Mouse (Mus musculus) gastrocnemius, postnatal 10 days (tissue): ENCODE data around the gene Gm43738. TPM values are rescaled to one million over a fixed set of nuclear protein-coding genes. Genes with fewer than 3 reads are reported as not detected.
"Not testable (repeated sequence)": the region's sequence is repeated elsewhere in the genome, so short reads cannot be mapped to it uniquely, and the experiment has no call there.

ENCODE experiments used
- DNase-seq: peaks from one replicate; pipeline ENCODE4 v3.0.0; 2021; ENCODE audit warnings: mixed read lengths
- total RNA-seq, 2 experiments: library from RNA; stranded (reverse); gene quantifications; 2 replicates each; pipeline ENCODE4 v1.2.3; 2021

The Gm43738 gene
- total RNA-seq, 2 experiments from 2014 or later, result not detected

DNA sequence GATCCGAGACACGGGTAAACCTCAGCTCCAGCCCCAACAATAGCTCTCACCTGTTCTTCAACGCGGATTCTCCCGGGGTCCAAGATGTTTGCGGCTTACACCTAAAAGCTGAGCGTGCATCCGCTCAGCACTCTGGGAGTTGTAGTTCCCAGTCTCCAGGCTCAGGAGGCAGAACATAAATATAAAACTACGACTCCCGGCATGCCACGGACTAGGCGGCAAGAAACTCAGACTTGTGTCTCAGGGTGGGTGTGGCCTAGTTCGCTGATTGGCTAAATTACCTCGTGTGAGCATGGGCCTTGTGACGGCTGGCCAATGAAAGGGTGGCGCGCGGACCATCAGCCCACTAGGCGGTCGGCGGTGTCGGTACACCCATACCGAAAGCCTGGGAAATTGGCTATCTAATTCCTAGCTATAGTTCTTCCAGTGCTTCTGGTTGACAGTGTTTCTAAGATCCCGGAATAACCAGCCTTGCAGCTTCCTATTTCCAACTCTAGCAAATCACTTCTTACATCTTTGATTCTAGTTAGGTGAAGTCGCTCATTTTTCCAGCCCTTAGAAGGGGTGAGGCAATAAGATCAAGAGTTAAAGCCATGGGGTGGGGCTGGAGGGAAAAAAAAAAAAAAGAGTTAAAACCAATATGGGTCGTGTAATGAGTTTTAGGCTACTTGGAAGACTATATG is 1.1 kb upstream of the Gm43738 start, which contains the start of gene Fdps:
Gene Fdps (minus strand): TSS at position 148 of the 683 bp plus-strand sequence.
- DNase-seq, result peak; percentile 84

DNA sequence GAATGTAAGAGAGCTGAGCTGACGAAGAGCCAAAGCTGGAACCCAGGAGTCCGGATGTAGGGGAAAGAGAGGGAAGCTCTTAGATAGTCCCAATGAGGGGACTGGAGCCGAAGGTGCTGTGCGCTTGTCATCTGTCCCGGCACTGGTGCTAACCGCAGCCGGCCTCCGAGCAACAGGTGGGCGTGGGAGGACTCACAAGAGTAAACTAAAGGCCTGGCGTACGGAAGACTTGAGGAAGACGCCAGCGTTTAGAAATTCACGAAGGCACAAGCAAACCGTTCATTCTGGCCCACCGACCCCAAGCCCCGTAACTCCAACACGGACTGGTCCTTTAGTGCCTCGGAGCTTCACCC is 536 bp upstream of the Gm43738 start:
- no peak for DNase-seq

DNA sequence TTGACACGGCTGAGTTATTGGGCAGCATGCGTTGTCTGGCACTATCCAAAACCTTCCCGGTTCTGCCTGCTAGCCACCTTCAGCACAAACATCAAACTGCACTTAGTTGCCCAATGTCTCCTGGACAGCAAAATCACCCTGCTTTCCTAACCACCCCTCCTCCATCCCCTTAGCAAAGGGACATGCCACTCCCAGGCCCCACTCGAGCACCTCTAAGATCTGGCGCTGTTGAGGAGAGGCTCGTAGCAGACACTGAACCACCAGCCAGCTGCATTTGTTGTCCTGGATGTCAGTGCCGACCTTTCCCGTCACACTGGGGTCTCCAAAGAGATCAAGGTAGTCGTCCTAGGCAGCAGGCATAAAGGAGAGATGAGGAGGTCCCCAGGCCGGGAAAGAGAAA is 6.9 kb downstream of the Gm43738 start:
- no peak for DNase-seq

DNA sequence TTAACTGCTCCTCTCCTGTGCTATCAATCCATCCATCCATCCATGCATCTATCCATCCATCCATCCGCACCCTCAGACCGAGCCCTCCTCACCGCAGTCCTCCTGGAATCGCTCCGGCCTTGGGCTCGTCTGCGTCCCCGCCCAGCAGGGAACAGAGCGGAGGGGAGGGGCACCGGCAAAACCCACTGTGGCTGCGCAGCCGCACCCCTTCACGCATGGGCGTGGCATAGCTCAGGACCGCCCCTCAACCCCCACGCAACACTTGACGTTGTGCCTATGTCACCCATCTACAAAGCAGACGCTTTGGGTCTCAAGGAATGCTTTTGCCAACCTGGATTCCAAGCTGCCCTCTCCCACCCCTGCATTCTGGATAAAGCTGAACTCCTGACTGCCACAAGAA is 7.7 kb downstream of the Gm43738 start, which contains the start of gene Rusc1:
Gene Rusc1 (minus strand): TSS at position 137 of the 400 bp plus-strand sequence.
- peak; percentile 83 for DNase-seq

DNA sequence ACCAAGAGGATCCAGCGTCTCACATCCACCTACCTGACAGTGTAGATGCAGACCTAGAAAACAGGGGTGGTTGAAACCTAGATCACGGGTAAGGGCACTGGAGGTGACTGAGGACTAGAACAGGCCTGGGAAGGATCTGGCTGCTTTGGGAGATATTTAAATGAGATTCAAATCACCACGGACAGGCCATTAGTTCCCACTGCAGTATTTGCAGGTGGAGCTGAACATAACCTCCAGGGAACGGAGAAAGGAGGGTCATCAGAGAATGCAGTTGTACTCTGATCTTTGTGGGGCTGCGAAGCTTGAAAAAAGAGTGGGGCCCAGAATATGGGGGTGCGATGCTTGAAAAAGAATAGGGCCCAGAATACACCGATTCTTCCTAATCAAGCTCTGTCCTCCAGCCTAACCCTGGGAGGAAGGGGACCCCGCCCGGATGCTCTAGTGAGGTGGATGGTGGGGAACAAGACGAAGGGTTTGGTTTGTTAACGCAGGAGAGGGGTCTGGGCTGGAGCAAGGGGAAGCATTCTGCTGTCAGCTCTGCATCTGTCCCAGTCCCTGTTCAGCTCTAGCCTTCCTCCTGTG is 8.3 kb downstream of the Gm43738 start:
- DNase-seq, result no peak

DNA sequence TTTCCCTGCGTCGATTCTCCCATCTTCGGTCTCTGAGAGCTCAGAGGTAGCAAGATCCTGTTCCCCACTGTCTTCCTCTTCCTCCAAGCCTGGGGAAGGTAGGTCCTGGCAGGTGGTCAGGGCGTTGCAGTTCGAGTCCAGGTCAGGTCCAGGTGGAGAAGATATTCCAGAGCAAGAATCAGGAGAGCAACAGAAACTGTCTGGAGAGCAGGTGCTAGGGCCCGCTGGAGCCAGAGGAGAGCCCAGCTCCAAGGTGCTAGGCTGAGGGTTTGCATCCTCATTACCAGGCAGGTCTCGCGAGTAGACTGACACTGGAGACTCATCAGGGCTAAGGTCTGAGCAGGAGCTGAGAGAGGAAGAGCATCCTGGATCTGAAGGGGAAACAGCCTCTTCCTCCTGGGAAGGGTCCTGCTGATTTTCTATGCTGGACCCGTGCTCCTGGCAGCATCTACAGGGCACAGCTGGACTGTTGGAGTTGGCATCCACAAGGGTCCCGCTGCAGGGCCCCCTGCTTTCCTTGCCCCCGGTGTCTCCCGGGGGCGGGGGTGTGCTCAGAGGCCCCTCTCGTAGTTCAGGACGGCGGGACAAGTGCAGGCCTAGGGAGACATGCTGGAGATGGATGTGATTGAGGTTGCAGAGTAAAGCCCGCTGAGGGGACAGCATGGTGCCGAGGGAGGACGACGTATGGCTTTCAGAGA is 8.9 kb downstream of the Gm43738 start:
- DNase-seq, result no peak

DNA sequence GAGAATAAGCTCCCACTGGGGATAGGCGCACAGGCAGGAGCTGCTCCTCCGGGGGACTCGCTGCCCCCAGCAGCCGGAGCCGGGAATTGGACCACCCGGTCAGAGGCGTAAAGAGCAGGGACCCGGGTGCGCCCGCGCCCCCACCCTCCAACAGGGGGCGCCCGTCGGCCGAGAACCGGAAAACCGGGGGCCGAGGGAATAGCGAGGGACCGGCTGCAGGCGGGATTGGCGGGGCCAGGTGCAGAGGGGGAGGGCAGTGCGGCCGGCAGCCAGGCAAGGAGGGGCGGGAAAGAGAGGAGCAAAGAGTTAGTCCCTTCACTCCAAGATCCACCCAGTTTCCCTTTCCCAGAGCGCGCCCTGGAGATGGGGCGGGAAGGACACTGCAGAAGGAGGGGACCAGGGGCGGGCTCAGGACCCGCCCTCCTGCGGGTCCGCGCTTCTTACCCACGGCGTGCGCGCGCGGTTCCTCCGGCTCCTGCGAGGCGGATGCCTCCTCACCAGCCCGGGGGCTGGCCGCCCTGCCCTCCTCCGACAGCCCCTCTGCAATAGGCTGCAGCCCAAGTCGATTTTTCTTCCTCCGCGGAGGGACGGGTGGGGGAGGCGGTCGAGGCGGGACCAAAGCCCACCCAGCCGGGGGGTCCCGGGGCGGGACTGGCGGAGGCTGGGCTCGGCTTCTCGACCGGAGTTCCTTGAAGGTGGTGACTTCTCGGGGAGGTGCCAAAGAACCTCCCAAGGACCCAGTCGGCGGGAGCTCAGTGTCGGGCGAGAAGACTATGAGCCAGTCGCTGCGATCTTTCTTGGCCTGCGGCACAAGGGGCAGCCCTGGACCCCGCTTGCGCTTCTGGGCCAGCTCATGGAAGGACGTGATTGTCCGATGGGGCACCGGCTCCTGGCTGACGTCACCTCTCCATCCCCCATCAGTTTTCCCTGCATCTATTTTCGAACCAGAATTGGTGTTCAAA is 9.9 kb downstream of the Gm43738 start:
- peak; percentile 92 for DNase-seq

DNA sequence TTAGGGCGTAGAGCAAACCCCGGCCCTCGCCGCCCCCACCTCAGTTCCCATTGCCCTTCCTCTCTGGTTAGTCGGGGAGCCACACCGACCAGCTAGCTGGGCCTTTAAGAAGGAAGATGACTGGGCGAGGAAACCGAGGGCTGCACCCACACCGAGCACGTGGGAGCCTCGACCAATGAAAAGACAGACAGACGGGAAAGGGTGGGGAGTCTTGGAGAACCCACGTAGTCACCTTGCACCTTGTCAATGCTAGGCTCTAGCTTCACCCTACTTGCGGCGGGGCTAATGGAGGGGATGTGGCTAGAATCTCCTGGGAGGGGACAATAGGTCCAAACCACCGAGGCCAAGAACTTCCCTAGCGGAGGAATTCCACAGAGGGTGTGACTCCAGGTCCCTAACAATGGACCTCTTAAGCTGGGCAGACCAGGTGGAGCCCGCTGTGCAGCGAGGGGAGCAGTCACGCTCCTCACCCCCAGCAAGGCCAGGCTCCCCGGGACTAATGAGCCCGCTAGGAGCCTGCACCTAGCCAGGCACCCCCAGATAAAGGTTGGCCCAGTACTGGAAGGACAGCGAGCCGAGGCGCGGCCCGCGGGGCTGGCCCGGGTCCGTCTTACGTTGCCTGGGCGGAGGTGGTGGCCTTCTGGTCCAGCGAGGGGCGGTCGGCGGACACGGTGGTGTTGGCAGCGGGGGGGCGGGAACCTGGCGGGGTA is 10.9 kb downstream of the Gm43738 start:
- peak; percentile 76 for DNase-seq

DNA sequence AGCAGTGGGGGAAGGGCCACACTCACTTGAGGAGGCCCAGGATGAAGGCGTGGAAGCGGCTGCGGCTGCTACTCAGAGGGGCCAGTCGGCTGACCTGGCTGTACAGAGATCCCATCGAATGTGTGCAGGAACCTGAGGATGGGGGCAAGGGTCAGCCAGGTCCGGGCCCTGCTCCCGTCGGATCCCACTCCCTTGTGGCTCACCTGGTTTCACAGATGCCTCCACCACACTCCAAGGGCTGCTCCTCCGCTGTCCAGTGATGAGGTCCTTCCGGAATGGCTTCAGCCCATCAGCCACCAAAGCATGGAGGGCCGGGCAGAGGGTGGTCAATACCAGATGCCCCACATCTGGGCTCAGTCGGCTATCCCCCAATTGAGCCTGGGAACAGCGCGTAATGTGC is 11.9 kb downstream of the Gm43738 start:
- DNase-seq, result no peak

DNA sequence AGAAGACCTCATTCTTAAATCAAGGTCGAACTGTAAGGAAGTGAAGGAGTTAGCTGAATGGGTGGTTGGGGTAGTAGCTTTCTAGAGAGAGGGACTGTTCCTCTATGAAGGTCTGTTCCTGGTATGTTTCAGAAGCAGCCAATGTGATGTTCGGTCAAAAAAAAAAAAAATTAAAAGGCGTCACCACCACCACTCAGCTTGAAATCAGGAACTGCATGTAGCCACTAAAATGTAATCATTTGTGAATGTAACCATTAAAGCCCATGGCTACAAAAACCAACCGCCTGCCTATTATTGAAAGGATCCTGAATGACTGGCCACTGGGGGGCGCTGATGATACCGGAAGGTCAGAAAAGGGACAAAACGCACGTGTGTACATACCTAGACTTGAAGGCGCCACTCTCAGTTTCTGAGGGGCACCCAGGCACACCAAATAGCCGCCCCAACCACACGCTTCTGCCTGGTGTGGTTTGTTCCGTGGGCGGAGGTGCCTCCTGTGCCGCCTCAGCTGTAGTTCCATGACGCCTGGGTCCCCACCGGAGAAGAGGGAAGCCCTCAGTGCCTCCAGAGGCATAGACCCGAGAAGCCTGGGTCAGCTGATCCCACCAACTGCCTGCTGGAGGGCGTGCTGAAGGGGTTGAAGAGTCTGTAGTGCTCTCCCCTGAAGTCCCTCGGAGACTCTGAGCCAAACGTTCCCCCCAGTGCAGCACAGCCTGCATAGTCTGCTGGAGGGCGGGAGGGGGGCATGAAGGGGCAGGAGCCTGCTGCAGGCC is 13.4 kb downstream of the Gm43738 start:
- DNase-seq, result peak; percentile 84

DNA sequence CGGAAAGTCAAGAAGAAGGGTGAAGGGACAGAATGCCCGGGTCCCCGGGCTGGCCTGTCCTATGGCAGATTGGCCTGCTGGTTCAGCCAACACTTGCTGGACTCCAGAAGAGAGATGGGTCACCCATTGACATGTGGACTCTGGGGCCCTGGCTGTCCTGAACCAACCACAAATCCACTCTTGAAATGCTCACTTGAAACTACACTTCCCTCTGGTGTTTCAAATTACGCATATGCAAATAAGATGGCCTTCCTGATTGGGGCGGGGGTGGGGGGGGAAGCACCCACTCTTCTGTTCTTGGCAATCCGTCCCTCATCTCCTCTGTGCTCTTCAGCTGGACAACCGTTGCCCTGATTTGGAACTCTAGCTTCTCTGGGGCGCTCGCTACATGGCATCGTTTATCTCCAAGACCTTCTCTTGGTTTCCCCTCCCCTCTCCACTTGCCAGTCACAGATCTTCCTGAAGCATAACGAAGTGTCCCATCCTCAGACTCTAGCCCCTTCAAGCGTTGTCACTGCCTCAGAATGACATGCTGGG is 16.2 kb downstream of the Gm43738 start:
- no peak for DNase-seq

DNA sequence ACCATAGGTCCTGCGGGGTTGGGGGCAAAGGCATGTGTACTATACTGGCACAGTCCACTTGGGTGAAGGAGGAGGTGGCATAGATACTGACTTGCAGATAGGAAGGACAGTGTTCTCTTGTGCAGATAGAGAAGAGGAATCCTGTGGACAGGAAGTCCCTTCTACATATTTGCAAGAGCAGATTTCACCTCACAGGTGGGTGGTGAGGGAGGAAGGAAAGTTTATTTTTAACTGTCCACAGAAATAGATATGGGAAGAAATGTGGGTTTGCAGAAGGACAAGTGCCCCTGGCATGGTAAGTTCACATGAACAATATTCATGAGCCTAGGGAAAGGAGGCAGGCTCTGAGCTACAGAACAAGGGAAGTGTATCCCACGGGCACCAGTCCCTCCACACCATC is 16.8 kb downstream of the Gm43738 start:
- DNase-seq, result no peak

DNA sequence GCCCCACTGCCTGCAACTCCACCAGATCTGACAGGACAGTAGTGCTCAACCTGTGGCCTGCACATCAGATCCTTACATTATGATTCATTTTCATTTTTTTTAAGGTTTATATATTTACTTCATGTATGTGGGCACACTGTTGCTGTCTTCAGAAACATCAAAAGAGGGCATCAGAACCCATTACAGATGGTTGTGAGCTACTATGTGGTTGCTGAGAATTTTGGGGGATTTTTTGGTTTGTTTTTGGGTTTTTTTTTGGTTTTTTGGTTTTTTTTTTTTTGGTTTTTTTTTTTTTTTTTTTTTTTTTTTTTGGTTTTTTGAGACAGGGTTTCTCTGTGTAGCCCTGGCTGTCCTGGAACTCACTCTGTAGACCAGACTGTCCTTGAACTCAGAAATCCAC is 18.6 kb downstream of the Gm43738 start:
- not testable (repeated sequence) for DNase-seq

DNA sequence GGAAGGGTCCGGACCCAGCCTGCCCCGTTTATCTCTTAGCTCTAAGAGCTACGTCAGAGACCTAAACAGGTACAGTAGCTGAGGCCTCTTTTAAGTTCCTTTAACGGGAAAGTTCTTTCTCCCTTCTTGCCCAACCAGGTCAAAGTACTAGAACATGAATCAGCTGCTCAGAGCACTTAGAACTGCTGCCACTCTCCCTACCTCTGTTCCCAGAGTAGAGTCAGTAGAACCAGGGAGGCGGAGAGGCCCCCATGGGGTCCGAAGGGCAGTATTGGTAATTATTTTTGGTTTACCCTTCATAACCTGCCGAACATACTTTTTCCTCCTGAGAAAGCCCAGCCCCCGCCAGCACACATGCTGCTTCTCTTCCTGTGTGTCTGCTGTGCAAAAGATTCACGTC is 23.5 kb downstream of the Gm43738 start:
- DNase-seq, result no peak

DNA sequence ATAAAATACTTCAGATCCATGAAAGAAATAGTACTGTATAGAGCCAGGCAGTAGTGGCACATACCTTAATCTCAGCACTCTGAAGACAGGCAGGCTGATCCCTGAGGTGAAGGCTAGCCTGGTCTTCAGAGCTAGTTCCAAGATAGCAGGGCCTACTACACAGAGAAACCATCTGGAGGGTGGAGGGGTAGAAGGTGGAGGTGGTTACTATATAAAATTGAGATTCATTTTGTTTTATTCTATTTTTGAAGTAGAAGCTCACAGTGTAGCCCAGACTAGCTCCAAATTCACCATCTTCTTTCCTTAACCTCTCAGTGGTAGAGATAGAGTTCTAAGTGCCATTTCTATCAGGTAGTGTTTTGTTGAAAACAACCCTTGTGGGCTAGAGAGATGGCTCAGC is 33.6 kb downstream of the Gm43738 start:
- DNase-seq, result no peak

DNA sequence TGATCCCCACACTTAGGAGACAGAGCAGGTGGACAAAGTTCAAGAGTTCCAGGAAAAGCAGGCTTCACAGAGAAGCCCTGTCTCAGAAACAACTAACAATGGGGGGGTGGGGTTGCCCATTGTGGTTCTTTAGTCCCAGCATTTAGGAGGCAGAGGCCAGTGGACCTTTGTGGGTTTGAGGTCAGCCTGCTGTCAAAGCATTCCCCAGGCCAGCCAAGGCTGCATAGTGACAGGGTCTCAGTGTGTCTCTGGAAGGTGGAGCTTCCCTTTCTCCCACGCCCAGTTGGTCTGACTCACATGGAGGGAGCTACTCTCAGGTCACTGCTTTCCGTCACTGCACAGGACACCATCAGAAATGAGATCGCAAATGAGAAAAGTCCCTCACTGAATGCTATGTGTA is 39.2 kb downstream of the Gm43738 start:
- no peak for DNase-seq

DNA sequence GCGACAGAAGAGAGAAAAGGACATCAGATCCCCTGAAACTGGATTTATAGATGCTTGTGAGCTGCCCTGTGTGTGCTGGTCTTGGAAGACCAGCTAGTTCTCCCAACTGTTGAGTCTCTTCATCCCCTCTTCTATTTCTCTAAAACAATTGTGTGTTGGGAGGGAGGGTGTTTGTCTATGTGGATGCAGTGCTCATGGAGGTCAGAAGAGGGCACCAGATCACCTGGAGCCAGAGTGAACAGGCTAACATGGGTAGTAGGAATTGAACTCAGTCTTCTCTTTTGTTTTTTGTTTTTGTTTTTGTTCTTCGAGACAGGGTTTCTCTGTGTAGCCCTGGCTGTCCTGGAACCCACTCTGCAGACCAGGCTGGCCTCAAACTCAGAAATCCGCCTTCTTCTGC is 42.1 kb downstream of the Gm43738 start:
- no peak for DNase-seq

DNA sequence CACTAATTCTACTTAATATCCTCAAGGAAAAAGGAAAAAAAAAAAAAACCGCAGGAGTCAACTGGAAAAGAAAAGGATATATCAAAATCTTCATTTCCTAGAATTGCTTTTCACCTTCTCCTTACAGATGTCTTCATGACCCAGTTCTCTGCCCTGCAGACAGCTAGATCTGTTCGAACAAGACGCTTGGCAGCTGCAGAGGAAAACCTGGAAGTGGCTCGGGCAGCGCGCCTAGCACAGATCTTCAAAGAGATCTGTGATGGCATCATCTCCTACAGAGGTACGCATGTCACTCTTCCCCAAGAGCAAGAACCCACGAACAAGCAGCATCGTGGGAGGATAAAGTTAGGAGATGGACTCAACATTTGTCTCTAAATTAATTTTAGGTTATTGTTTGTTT is 42.5 kb downstream of the Gm43738 start:
- DNase-seq, result no peak

DNA sequence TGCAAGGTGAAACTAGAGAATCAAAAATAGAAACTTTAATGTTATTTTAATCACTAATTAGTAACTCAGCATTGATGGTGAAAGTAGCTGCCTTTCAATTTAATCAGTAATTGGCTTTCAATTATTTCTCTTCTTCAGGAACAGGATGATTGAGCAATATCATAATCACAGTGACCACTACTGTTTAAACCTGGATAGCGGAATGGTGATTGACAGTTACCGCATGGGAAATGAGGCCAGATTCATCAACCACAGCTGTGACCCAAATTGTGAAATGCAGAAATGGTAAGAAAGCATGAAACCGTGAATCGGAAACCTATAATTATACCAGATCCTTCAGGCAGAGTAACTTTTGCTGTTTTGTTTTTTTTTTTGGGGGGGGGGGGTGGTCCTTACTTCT is 57.5 kb downstream of the Gm43738 start:
- DNase-seq, result no peak
